Mouse (Mus musculus): ENCODE measurements around the gene Psma7. TPM values are rescaled to one million over a fixed set of nuclear protein-coding genes. Genes with fewer than 3 reads are reported as not detected.

Gene Psma7
- polyA plus RNA-seq, 1 experiment from 2014 or later, result 638 TPM

DNA sequence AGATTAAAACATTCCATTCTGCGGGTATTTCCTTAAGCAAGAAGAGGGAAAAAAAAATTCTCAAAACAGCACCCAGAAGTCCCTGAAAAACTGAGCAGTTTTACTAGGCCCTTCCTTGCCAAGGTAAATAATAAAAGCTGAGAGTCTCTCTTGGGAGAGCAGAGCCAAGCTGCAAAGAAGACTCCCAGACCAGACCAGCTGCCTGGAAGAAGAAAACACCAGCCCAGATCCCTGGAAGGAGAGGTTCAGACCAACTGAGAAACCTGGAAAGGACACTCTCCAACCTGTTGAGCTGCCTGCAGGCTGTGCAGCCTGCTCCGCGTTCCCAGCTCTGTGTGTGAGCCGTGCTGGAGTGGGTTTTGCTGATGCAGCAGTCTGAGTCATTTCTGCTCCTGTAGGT lies 24.6 kb downstream of the Psma7 start:
- H3K27ac ChIP-seq (ENCODE audit: low read length), result no peak overlapping the region
- WGBS, result 39% methylated on average over 4 of the region's 4 CpGs

DNA sequence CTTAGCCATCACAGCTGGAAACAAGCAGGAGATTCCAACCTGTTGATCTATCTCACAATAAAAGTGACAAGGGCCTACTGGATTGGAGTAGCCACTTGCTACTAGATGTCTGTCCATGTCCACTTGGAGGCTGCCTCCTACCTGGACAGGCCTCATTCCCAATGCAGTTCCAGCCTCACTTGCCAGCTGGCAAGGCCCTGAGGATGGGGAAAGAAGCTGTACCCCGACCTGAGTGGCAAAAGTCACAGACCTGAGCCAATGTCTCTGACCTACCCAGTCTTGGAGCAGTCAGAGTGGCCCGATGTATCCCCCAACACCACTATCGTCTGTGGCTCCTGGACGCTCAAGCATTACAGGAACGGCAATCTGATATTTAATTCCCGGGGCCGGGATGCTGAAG lies 28.5 kb downstream of the Psma7 start:
- H3K4me2 ChIP-seq (replicated peaks; ENCODE audit: low read depth, low read length), result no peak overlapping the region
- H3K9ac ChIP-seq (replicated peaks; ENCODE audit: low read length), result no peak overlapping the region
- no peak for ATAC-seq (ENCODE audit: low FRiP score, low TSS enrichment)
- H3K4me3 ChIP-seq (ENCODE audit: low read length), result no peak overlapping the region
- no peaks in the 10 kb centered on the region for H3K27me3 ChIP-seq (ENCODE audit: insufficient read depth, low read length)
- 64% methylated on average over 7 of the region's 7 CpGs for WGBS
- H3K36me3 ChIP-seq (ENCODE audit: insufficient read depth, low read length), result no peaks in the 10 kb centered on the region
- no peak overlapping the region for H3K27ac ChIP-seq (ENCODE audit: low read length)
- H3K4me1 ChIP-seq (ENCODE audit: insufficient read depth, low read length), result peaks cover 15% of the 10 kb centered on the region
- peaks cover 4% of the 10 kb centered on the region; the same call in 1 of the 2 replicates for H3K9me3 ChIP-seq (ENCODE audit: low read length)

More for the DNA sequence above, 24.6 kb downstream of the Psma7 start:
- no peak overlapping the region for H3K4me2 ChIP-seq (replicated peaks; ENCODE audit: low read depth, low read length)
- no peak overlapping the region for H3K9ac ChIP-seq (replicated peaks; ENCODE audit: low read length)
- ATAC-seq (ENCODE audit: low FRiP score, low TSS enrichment), result no peak
- H3K4me1 ChIP-seq (ENCODE audit: insufficient read depth, low read length), result peaks cover 19% of the 10 kb centered on the region
- H3K27me3 ChIP-seq (ENCODE audit: insufficient read depth, low read length), result 0 out of 2 replicates have a peak, but pooled peaks cover 5% of the 10 kb centered on the region
- H3K36me3 ChIP-seq (ENCODE audit: insufficient read depth, low read length), result no peaks in the 10 kb centered on the region
- H3K4me3 ChIP-seq (ENCODE audit: low read length), result no peak overlapping the region
- no peaks in the 10 kb centered on the region for H3K9me3 ChIP-seq (ENCODE audit: low read length)

DNA sequence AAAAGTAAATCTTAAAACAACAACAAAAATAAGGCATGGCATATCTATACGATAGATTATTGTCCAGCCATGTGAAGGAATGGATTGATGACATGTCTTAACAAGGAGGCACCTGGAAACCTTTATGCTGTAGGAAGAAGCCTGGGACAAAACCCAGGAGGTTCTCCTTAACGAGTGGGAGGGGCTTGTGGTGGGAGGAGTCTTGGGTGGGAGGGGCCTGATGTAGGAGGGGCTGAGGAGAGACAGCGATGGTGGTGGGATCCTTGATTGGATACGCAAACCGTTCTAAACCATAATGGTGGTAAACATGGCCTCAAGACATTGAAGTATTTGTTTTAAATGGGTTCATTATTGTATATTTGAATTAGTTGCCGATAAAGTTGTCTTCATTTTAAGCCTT lies 30.9 kb downstream of the Psma7 start:
- H3K27me3 ChIP-seq (ENCODE audit: insufficient read depth, low read length), result 0 out of 2 replicates have a peak, but pooled peaks cover 3% of the 10 kb centered on the region
- H3K4me2 ChIP-seq (replicated peaks; ENCODE audit: low read depth, low read length), result no peak overlapping the region
- no peaks in the 10 kb centered on the region for H3K4me1 ChIP-seq (ENCODE audit: insufficient read depth, low read length)
- H3K27ac ChIP-seq (ENCODE audit: low read length), result no peak overlapping the region
- WGBS, result 85% methylated on average over 6 of the region's 6 CpGs
- H3K9me3 ChIP-seq (ENCODE audit: low read length), result peaks cover 4% of the 10 kb centered on the region; the same call in 1 of the 2 replicates
- H3K9ac ChIP-seq (replicated peaks; ENCODE audit: low read length), result no peak overlapping the region
- H3K36me3 ChIP-seq (ENCODE audit: insufficient read depth, low read length), result no peaks in the 10 kb centered on the region
- ATAC-seq (ENCODE audit: low FRiP score, low TSS enrichment), result no peak
- no peak overlapping the region for H3K4me3 ChIP-seq (ENCODE audit: low read length)

DNA sequence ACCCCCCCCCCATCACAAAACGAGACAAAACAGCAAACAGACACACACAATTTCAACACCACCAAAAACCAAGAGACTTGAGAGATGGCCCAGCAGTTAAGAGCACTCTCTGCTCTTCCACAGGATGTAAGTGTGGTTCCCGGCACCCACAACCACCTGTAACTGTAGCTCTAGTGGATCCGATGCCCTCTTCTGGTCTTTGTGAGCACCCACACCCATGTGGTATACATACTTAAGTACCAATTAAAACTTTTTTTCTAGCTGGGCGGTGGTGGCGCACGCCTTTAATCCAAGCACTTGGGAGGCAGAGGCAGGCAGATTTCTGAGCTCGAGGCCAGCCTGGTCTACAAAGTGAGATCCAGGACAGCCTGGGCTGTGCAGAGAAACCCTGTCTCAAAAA lies 31.5 kb downstream of the Psma7 start:
- Histone ChIP-seq H3K27me3 (ENCODE audit: insufficient read depth, low read length) (0 out of 2 replicates have a peak, but pooled peaks cover 3% of the 10 kb centered on the region), H3K9ac (replicated peaks; ENCODE audit: low read length) (no peak overlapping the region), H3K27ac (ENCODE audit: low read length) (no peak overlapping the region), H3K4me2 (replicated peaks; ENCODE audit: low read depth, low read length) (no peak overlapping the region), H3K4me3 (ENCODE audit: low read length) (no peak overlapping the region), H3K9me3 (ENCODE audit: low read length) (peaks cover 4% of the 10 kb centered on the region; the same call in 1 of the 2 replicates), H3K4me1 (ENCODE audit: insufficient read depth, low read length) (no peaks in the 10 kb centered on the region), H3K36me3 (ENCODE audit: insufficient read depth, low read length) (no peaks in the 10 kb centered on the region)
- no peak for ATAC-seq (ENCODE audit: low FRiP score, low TSS enrichment)
- 92% methylated on average over 7 of the region's 7 CpGs for WGBS

DNA sequence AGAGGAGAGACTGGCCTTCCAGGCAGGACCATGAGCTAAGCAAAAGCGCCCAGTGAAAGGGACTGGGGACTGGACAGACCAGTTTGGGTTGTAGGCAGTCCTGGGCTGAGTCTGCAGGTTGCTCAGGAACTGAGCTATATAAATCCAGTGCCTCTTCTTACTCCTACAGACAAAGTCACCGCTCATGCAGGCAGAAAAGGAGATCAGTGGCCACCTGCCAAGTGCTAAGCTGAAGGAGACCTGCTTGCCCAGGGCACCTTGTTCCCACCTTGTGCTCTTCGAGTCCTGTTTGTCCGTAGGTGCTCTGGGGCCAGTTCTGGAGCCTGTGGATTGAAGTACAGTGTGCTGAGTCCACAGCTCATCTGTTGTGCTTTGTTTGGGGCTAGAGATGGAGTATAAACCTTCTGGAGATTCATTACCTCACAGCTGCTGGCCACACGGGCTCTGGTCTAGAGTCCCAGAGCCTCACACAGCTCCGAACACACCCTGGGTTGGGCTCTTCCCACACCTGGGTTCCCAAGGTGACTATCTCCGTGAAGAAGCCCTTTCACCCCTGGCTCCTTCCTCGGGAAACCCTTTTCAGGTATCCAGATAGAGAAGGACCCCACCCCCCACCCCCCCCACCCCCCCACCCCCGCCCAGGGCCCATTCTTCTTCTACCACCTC lies 35.7 kb downstream of the Psma7 start:
- no peak for ATAC-seq (ENCODE audit: low FRiP score, low TSS enrichment)
- Histone ChIP-seq H3K27ac (ENCODE audit: low read length) (no peak overlapping the region), H3K4me1 (ENCODE audit: insufficient read depth, low read length) (no peaks in the 10 kb centered on the region), H3K9me3 (ENCODE audit: low read length) (peaks cover 4% of the 10 kb centered on the region; the same call in 1 of the 2 replicates), H3K9ac (replicated peaks; ENCODE audit: low read length) (no peak overlapping the region), H3K27me3 (ENCODE audit: insufficient read depth, low read length) (0 out of 2 replicates have a peak, but pooled peaks cover 3% of the 10 kb centered on the region), H3K36me3 (ENCODE audit: insufficient read depth, low read length) (no peaks in the 10 kb centered on the region), H3K4me2 (replicated peaks; ENCODE audit: low read depth, low read length) (no peak overlapping the region), H3K4me3 (ENCODE audit: low read length) (no peak overlapping the region)
- WGBS, result 55% methylated on average over 8 of the region's 9 CpGs

DNA sequence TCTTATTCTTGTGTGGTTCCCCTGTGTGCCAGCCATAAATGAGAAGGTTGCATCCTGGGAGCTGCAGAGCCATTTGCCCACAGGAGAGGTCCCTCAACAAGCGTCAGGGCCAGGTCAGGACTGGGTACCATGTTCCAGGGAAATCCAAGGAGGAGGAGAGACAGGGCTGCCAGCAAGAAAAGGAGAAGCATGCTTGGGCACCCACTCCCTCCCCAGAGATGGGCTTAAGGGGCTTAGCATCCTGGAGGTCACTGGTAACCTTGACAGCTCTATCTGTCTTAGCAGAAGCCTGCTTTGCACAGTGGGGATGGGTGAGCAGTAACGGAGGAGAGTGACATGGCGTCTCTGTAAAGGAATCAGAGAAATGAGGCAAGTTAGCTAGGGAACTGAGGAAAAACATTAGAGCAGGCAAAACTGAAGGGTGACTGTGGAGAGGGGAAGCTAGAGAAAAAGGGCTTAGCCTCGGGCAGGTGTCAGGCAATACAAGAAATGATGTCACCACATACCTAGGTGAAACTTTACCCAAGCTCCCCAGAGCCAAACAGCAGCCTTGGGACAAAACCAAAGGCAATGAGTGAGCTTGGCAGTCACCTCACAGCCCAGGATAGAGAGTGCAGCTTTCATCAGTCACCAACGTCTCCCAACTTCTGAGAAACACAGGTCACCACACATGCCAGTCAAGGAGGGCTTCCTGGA lies 36.4 kb downstream of the Psma7 start:
- no peak for ATAC-seq (ENCODE audit: low FRiP score, low TSS enrichment)
- WGBS, result 64% methylated on average over 5 of the region's 5 CpGs

DNA sequence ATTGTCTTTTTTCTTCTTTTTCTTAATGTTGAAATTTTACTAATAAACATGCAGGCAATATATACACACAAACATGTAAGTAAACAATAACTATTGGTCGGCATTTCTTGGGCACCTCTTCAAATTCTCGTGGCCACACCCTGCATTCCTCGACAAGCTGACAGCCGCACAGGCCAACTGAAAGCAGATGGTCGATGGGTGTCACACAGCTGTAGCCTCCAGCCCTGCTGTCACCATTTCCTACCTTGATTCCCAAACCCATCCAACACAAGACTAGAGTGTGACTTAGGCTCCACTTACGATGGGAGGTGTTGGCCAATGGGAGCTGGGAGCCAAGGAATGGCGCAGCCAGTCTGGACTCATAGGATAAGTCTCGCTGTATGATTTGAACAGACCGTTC lies 40.6 kb downstream of the Psma7 start:
- Histone ChIP-seq H3K36me3 (ENCODE audit: insufficient read depth, low read length) (no peaks in the 10 kb centered on the region), H3K4me1 (ENCODE audit: insufficient read depth, low read length) (no peaks in the 10 kb centered on the region), H3K4me3 (ENCODE audit: low read length) (no peak overlapping the region), H3K4me2 (replicated peaks; ENCODE audit: low read depth, low read length) (no peak overlapping the region), H3K9ac (replicated peaks; ENCODE audit: low read length) (no peak overlapping the region), H3K9me3 (ENCODE audit: low read length) (no peaks in the 10 kb centered on the region), H3K27ac (ENCODE audit: low read length) (no peak overlapping the region), H3K27me3 (ENCODE audit: insufficient read depth, low read length) (no peaks in the 10 kb centered on the region)
- no peak for ATAC-seq (ENCODE audit: low FRiP score, low TSS enrichment)
- 89% methylated on average over 9 of the region's 9 CpGs for WGBS

More for the DNA sequence above, 36.4 kb downstream of the Psma7 start:
- H3K9me3 ChIP-seq (ENCODE audit: low read length), result peaks cover 4% of the 10 kb centered on the region; the same call in 1 of the 2 replicates
- H3K9ac ChIP-seq (replicated peaks; ENCODE audit: low read length), result no peak overlapping the region
- H3K4me3 ChIP-seq (ENCODE audit: low read length), result no peak overlapping the region
- H3K4me2 ChIP-seq (replicated peaks; ENCODE audit: low read depth, low read length), result no peak overlapping the region
- 0 out of 2 replicates have a peak, but pooled peaks cover 3% of the 10 kb centered on the region for H3K27me3 ChIP-seq (ENCODE audit: insufficient read depth, low read length)
- no peaks in the 10 kb centered on the region for H3K36me3 ChIP-seq (ENCODE audit: insufficient read depth, low read length)
- no peaks in the 10 kb centered on the region for H3K4me1 ChIP-seq (ENCODE audit: insufficient read depth, low read length)
- H3K27ac ChIP-seq (ENCODE audit: low read length), result no peak overlapping the region

DNA sequence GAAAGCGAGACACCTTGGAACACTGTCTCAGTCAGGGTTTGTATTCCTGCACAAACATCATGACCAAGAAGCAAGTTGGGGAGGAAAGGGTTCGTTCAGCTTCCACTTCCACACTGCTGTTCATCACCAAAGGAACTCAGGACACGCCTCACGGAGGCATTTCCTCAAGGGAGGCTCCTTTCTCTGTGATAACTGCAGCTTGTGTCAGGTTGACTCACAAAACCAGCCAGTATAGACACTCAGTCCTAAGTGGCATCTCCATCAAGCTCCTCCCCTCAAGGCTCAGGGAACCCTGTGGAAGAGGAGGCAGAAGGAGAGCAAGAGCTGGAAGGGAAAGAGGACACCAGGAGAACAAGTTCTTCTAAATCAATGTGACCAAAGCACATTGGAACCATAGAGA lies 43.8 kb downstream of the Psma7 start:
- 67% methylated on average over 4 of the region's 4 CpGs for WGBS
- H3K4me3 ChIP-seq (ENCODE audit: low read length), result no peak overlapping the region
- H3K9me3 ChIP-seq (ENCODE audit: low read length), result no peaks in the 10 kb centered on the region
- no peak overlapping the region for H3K9ac ChIP-seq (replicated peaks; ENCODE audit: low read length)
- ATAC-seq (ENCODE audit: low FRiP score, low TSS enrichment), result no peak
- H3K27ac ChIP-seq (ENCODE audit: low read length), result no peak overlapping the region
- H3K4me2 ChIP-seq (replicated peaks; ENCODE audit: low read depth, low read length), result no peak overlapping the region
- no peaks in the 10 kb centered on the region for H3K4me1 ChIP-seq (ENCODE audit: insufficient read depth, low read length)
- H3K36me3 ChIP-seq (ENCODE audit: insufficient read depth, low read length), result no peaks in the 10 kb centered on the region
- no peaks in the 10 kb centered on the region for H3K27me3 ChIP-seq (ENCODE audit: insufficient read depth, low read length)

DNA sequence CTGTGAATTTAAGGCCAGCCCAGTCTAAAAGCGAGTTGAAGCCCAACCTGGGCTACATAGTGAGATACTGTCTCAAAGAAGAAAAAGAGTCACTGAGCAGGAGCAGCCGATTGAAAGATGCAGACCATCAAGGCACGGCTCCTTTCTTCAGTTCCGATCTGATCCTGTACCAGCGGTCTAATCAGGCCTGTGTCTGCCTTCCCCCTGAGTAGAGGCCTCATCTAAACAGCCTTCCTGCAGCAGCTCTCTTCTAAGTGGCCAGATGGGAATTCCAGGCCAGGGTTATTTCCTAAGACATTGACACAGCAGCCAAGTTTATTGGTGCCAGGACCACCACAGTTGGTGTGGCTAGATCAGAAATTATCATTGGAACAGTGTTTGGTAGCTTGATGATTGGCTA lies 49.2 kb downstream of the Psma7 start:
- Histone ChIP-seq H3K4me1 (ENCODE audit: insufficient read depth, low read length) (no peaks in the 10 kb centered on the region), H3K4me3 (ENCODE audit: low read length) (no peak overlapping the region), H3K9me3 (ENCODE audit: low read length) (no peaks in the 10 kb centered on the region), H3K4me2 (replicated peaks; ENCODE audit: low read depth, low read length) (no peak overlapping the region), H3K36me3 (ENCODE audit: insufficient read depth, low read length) (no peaks in the 10 kb centered on the region), H3K9ac (replicated peaks; ENCODE audit: low read length) (no peak overlapping the region), H3K27me3 (ENCODE audit: insufficient read depth, low read length) (no peaks in the 10 kb centered on the region), H3K27ac (ENCODE audit: low read length) (no peak overlapping the region)
- 81% methylated on average over 5 of the region's 5 CpGs for WGBS
- ATAC-seq (ENCODE audit: low FRiP score, low TSS enrichment), result no peak

DNA sequence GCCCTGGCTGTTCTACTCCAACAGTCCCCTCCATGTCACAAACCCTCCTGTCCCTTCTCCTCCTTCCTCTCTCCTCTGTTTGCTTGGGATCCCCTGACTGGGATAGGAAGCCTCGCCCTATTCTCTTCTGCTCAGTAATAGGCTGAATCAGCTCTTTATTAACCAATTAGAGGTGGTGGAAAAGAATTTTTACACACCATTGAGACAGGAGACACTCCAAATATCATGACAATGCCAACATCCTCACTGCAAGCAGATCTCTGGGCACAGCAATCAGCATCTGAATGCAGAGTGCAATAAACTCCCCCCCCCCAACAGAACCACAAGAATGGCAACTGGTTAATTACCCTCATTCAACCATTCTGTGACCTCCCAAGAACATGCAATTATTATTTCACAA lies 53.1 kb downstream of the Psma7 start:
- H3K27ac ChIP-seq (ENCODE audit: low read length), result no peak overlapping the region
- H3K4me3 ChIP-seq (ENCODE audit: low read length), result no peak overlapping the region
- no peaks in the 10 kb centered on the region for H3K27me3 ChIP-seq (ENCODE audit: insufficient read depth, low read length)
- ATAC-seq (ENCODE audit: low FRiP score, low TSS enrichment), result no peak
- H3K9ac ChIP-seq (replicated peaks; ENCODE audit: low read length), result no peak overlapping the region
- no peaks in the 10 kb centered on the region for H3K4me1 ChIP-seq (ENCODE audit: insufficient read depth, low read length)
- no peaks in the 10 kb centered on the region for H3K9me3 ChIP-seq (ENCODE audit: low read length)
- 54% methylated on average over 1 of the region's 1 CpGs for WGBS
- no peaks in the 10 kb centered on the region for H3K36me3 ChIP-seq (ENCODE audit: insufficient read depth, low read length)
- H3K4me2 ChIP-seq (replicated peaks; ENCODE audit: low read depth, low read length), result no peak overlapping the region

All from kidney, embryonic 16.5 days (tissue).